Mouse (Mus musculus) embryonic fibroblast, embryonic 13.5 days (primary cell): ENCODE results near the gene Usp11.

ENCODE experiments used
- CTCF ChIP-seq: IDR thresholded peaks from 2 replicates; pipeline ENCODE4 v1.5.1; 2011; ENCODE audit warnings: mild to moderate bottlenecking, control low read depth, low read length, moderate library complexity, borderline replicate concordance; ENCODE audit not compliant: insufficient read depth
- POLR2A ChIP-seq: IDR thresholded peaks from 2 replicates; pipeline ENCODE4 v1.6.1; 2011; ENCODE audit warnings: low read depth, mild to moderate bottlenecking, control low read depth, low read length, moderate library complexity

DNA sequence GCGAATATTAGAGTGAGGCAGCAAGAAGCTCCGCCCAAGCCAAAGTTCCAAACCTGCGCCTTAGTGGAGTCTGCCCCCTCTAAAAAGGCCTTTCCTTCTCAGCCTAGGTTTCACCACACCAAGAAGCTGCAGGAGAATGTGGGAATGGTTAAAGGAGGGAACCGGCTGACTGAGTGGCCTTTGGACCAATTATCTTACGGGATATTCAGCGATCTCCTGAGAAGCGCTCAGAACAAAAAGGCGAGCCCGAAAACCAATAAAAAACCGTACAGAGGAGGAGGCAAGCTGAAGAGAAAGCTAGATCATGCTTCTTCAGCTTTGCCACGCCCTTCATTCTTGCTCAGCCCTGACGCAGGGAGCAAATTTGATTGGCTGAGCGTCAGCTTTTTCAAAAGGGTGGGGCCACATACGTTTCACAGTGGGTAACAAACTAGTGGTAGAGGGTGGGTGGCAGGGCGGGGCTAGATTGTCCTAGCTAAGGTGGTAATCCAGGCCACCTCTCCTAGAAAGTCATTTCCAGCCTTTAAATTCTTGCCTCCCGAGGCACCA is 16.1 kb upstream of the Usp11 start, which contains the start of gene Cdk16:
- TF ChIP-seq POLR2A (peak; percentile 55), CTCF (no peak)
